ENCODE assay signal across 18 mouse cellular contexts in genomic region chr17:73556436-73556835, GRCm38 (mm10).
"Had no signal": no experiment of that assay in that cellular context is flagged by ENCODE, and none has a peak within 500 bp of the region (broad histone marks: within the 10 kb centered on the region; RNA-seq: fewer than 3 reads in every experiment).

No protein-coding gene starts in this region.

- H3K36me3 ChIP-seq: liver, embryonic 13.5 days; midbrain, embryonic 15.5 days; neural tube, embryonic 12.5 days; neural tube, embryonic 15.5 days had no signal

- DNase-seq: layer of hippocampus, adult 9-11 months; liver, embryonic 13.5 days; lung, adult 2 months; lung, postnatal 14 days; lung, postnatal 4 days; right cerebral cortex, postnatal 14 days; right cerebral cortex, postnatal 4 days; thymus, adult 2 months; thymus, postnatal 14 days; thymus, postnatal 4 days had no signal

- H3K9ac ChIP-seq: liver, embryonic 13.5 days; midbrain, embryonic 15.5 days; neural tube, embryonic 12.5 days; neural tube, embryonic 15.5 days had no signal

- H3K9me3 ChIP-seq: liver, embryonic 13.5 days; midbrain, embryonic 15.5 days; neural tube, embryonic 12.5 days; neural tube, embryonic 15.5 days had no signal

- ATAC-seq: inflammation-experienced regulatory T-cells, adult 6 months; intestine, embryonic 16.5 days; midbrain, embryonic 15.5 days had no signal

- H3K4me3 ChIP-seq: layer of hippocampus, adult 2 months; liver, embryonic 13.5 days; midbrain, embryonic 15.5 days; neural tube, embryonic 12.5 days; neural tube, embryonic 15.5 days had no signal

- H3K27me3 ChIP-seq: liver, embryonic 13.5 days; midbrain, embryonic 15.5 days; neural tube, embryonic 12.5 days; neural tube, embryonic 15.5 days had no signal

- H3K4me2 ChIP-seq: liver, embryonic 13.5 days; midbrain, embryonic 11.5 days; midbrain, embryonic 15.5 days; neural tube, embryonic 12.5 days; neural tube, embryonic 15.5 days had no signal

- H3K4me1 ChIP-seq: liver, embryonic 13.5 days; midbrain, embryonic 15.5 days; neural tube, embryonic 12.5 days had no signal

- H3K27ac ChIP-seq: layer of hippocampus, adult 2 months; liver, embryonic 13.5 days; midbrain, embryonic 15.5 days; neural tube, embryonic 12.5 days; neural tube, embryonic 15.5 days; stomach, postnatal 0 days had no signal
